Mouse (Mus musculus) thymus, adult 2 months (tissue): ENCODE data around the gene Rbm39.
A peak's percentile ranks its signal among the peaks of the same experiment; 100 is the strongest.

Experiments
- CTCF ChIP-seq: fragments of 200-500 bp; IDR thresholded peaks from 2 replicates; pipeline ENCODE4 v1.5.1; 2012; ENCODE audit warnings: mild to moderate bottlenecking, control low read depth, low read length, moderate library complexity, borderline replicate concordance; ENCODE audit not compliant: control insufficient read depth, poor library complexity, insufficient read depth; ENCODE audit errors: extremely low read depth
- POLR2A ChIP-seq: fragments of 200-500 bp; IDR thresholded peaks from 2 replicates; pipeline ENCODE4 v1.6.1; 2012; ENCODE audit warnings: mild to moderate bottlenecking, low read length, control low read depth, moderate library complexity; ENCODE audit not compliant: control insufficient read depth, poor library complexity, insufficient read depth; ENCODE audit errors: extremely low read depth

- TF ChIP-seq CTCF (peak; percentile 43; the same call in 1 of the 2 replicates), POLR2A (peak; percentile 94)
These were observed at the start of gene Rbm39 for GRCm38 (mm10) chr2:156180094-156180821.
